Mouse (Mus musculus) adrenal gland, adult 18-20 months (tissue): ENCODE measurements around the gene Ppp1r1a. TPM values are rescaled to one million over a fixed set of nuclear protein-coding genes. Genes with fewer than 3 reads are reported as not detected.
A peak's percentile ranks its signal among the peaks of the same experiment; 100 is the strongest.

Experiments used
- DNase-seq, 2 experiments: peaks; one replicate each; pipeline ENCODE4 v3.0.0; 2021 to 2022; ENCODE audit warnings: low spot score in 2 of 2
- total RNA-seq, 2 experiments: library from RNA; stranded (reverse); gene quantifications; 1 replicate in 1 of 2; 2 replicates in 1 of 2; pipeline ENCODE4 v1.2.3; 2021

The Ppp1r1a gene
- total RNA-seq, 2 experiments from 2014 or later: 18.1 to 19.8 TPM

DNA sequence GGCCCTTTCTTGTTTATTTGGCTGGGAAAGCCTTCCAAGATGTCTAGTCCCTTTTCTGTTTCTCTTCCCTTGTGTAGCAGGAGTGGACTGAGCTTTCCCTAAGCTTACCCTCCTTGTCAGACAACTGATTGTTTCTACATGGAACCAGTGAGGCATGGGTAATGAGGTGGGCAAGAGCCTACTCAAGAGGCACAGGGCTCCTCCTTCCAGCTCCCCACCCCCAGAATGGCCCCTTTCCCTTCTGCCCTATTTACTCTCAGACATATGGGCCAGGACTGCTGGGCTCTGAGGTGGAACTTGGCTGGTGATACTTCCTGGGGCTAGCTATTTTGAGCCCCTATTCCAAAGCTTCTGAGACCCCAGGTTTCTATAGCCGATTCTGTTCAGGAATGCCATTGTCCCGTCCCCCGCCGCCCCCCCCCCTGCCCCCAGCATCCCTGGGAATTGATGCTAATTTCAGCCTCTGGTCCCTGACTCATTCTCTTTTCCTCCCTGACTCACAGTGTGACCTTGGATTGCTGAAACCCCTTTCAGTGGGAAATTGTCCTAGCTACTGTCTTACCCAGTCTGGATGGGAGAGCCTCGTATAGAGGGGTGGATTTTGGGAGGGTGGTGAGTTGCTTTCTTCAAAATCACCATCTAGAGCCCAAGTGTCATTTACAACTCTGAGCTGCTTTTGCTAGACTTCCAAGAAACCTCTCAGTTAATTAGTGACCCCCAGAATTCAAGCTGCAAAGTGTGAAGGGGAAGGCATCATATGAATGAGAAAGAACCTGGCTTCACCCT, 19.0 kb downstream of the Ppp1r1a start:
- no peak for DNase-seq

DNA sequence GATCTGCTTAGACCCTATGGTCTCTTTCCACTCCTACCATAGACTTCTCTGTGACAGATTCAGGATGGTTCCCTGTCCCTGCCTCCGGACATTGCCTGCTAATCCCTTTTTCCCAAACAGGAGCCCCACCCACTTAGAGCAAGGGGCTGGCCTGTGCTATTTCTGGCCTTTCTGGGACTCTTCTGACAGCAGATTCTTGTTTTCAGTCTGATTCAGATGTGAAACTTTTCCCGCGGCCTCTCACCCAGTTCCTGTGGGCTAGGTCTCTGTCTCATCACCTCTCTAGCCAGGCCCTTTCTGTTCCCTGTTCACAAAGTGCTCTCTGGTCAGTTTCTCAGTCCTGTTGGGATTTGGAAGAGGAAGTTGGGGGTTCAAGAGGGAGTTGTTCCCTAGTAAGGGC, 22.9 kb downstream of the Ppp1r1a start:
- DNase-seq: no peak

DNA sequence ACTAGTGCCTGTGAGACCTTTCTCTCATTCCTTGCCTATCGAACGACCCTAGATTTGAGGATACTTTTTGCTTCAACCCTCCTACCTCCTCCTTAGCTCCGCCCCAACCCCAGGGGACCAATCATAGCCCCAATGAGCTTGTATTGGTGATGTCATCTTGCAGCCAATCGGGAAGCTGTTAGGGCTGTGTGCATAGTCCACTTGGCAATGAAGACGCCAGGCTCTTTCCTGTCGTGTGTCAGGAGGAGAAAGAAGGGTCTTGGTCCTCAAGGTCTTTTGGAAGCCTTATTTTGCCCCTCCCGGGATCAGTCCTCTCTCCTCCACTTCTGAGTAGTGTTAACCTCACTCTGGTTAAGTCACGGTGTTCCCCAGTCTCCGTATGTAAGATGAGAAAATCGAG, 23.7 kb downstream of the Ppp1r1a start:
- peak in 1 of 2 experiments; percentile 51 for DNase-seq

DNA sequence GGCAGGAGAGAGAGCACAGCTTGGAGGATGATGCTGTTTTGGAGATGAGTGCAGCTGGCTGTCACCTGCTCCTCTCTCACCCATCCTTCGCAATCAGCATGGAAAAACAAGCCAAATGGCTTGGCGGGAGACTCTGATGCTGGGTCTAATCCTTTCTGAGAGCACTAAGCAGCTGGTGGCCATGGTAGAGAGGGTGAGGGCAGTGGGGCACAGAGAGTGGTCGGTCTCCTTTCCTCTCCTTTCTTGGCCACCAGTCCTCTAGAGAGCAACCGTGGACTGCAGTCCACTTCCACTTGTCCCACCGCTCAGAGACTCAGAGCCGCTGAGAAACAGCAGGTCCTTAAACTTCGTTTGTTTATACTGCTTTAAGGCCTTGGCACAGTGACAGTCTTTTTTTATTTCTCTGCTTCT, 24.2 kb downstream of the Ppp1r1a start:
- no peak for DNase-seq

DNA sequence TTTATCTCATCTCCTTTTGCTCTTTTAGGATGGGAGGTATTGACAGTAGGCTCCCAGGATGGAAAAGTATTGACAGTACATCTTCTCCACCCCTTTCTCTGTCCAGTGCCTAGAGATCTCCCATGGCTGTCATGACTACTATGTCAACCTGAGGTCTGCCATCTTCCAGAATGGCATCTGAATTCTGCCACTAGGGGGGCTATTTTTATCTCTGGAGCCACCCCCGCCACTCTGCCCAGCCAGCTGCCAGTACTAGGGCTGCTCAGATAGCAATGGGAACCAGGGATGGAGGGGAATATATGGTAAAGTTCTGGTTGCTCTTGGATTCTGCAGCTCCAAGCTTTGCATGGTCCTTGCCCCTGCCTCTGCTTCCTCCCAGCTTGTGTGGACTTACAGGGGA, 26.2 kb downstream of the Ppp1r1a start:
- DNase-seq: no peak

DNA sequence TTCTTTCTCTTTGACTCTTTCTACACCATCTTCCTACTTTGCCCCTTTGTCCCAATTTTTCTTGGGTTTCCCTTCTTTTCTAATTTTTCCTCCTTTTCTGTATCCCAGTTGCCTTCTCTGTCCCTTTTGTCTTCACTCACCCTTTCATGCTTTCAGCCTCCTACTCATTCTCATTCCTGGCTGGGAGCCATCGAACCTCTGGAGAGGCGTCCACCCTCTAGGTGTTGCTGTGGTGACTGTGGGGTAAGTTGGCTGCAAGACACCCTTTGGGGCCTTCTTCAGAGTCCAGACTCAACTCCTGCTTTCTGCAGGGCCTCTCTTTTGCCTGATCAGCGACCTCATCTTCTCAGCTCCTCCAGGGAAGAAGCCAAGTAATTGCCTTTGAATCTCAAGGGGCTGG, 28.5 kb downstream of the Ppp1r1a start:
- no peak for DNase-seq

DNA sequence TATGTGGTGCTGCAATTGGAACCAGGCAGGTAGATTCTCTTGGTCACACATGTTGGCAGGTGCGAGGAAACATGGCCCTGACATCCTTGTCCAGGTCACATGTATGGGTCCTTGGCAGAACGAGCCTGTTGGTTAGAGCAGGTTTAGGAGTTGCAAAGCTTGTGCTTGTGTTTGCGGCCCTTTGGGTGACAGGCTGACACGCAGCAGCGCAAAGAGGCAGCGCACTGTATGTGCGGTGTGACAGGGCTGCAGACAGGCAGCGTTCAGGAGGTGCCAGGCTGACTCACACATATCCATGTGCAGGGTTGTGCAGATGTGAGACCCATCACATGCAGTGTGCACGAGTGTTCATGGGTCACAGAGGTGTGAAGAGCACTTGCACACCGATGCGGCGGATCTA, 34.1 kb downstream of the Ppp1r1a start:
- DNase-seq: no peak

DNA sequence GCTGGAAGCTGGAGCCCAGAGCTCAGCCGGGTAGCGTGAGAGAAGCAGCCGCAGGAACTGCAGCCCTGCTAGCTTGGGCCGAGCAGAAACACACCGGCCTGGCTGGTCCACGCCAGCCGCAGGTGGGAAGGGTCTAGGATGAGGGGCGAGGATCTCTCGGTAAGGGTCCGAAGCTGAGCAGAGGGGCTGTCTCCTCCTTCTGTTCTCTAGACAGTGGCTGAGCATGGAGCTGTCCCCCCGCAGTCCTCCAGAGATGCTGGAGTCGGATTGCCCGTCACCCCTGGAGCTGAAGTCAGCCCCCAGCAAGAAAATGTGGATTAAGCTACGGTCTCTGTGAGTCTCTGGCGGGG, 34.6 kb downstream of the Ppp1r1a start:
- DNase-seq: no peak

DNA sequence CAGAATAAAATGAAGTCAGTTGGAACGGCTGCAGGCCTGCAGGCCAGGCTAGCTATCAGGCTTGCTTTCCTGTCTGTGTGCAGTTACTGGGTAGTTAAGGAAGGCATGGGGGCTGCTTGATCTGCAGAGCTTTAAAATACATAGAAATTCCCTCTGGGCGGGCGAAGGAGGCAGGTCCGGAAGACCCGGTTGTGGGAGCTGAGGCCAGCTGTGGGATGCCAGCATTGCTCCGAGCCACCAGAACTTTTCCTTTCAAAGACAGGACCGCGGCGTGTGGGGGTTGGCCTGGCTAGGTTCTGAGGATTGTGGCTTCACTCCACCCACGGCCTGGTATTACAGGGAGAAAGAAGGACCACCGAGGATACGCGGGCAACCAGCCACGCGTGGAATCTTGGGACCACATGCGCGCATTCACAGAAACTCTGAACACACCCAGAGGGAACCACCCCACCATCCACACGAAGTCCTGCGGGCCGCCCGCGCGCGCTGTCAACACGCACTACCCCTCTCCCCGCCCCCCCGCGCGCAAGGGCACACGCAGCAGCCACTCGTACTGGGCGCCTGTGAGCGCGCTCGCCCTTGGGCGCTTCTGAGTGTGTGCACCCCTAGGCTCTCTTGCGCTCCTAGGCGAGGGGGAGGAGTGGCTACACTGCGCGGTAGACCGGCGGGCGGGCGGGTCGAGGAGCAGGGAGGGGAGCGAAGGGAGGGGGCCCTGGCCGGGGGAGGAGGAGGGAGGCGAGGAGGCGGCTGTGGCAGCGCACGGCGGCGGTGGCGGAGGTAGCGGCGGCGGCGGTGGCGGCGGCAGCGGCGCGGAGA, 35.2 kb downstream of the Ppp1r1a start, which contains the start of gene Pde1b:
Gene Pde1b, plus strand, starts transcription at position 600 of the 816 bp plus-strand sequence.
- DNase-seq: peak; percentile 60 to 62

DNA sequence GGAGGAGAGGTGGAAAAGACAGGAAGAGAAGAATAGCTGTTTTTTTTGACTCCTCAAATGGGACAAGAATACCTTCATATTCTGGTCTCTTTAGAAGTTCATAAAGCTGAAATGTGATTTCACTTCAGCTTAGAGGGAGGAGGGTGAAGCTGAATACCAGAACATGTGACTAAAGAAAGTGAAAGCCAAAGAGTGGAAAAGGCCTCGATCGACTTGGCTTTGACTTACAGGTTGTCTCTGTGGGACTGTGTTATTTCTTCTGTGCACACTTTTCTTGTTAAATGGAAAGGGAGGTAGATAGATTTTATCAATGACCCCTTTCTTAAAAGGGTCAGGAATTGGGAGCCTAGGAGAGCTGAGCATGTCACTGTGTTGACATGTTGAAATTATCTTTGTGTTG, 36.6 kb downstream of the Ppp1r1a start:
- DNase-seq: no peak

DNA sequence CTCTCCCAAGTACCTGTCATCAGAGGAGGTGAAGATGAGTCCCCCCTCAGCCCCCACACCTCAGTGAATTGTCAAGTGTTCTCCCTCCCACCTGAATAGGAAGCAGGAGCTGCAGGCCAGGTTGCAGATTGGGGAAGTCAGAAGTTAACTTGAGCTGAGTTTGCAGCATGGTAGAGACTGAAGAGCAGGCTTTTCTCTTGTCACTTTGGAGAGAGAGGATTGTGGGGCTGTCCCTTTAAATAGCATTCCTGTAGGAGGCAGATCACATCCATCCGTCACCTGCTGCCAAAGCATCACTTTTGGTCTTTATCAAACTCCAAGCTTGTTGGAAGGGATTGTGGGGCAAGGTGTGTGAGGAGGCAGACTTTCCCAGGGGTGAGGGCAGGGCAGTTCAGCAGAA, 37.1 kb downstream of the Ppp1r1a start:
- DNase-seq: no peak

DNA sequence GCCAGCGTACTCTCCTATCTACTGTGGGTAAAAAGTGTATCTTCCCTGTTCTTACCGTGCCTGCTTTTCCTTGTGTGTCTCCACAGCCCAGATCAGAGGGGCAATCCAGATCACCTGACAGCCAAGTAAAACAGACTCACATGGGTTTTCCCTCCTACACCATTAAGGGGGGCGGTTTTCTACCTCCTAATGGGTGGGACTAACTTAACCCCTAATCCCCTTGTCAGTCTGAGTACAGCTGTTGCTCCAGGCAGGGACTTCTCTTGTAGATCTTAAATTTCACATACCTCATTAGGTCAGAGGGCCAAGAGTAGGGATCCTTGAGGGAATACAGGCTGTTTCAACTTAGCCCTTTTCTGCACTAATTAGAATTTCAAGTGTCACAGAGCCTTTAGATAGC, 39.6 kb downstream of the Ppp1r1a start:
- no peak for DNase-seq

DNA sequence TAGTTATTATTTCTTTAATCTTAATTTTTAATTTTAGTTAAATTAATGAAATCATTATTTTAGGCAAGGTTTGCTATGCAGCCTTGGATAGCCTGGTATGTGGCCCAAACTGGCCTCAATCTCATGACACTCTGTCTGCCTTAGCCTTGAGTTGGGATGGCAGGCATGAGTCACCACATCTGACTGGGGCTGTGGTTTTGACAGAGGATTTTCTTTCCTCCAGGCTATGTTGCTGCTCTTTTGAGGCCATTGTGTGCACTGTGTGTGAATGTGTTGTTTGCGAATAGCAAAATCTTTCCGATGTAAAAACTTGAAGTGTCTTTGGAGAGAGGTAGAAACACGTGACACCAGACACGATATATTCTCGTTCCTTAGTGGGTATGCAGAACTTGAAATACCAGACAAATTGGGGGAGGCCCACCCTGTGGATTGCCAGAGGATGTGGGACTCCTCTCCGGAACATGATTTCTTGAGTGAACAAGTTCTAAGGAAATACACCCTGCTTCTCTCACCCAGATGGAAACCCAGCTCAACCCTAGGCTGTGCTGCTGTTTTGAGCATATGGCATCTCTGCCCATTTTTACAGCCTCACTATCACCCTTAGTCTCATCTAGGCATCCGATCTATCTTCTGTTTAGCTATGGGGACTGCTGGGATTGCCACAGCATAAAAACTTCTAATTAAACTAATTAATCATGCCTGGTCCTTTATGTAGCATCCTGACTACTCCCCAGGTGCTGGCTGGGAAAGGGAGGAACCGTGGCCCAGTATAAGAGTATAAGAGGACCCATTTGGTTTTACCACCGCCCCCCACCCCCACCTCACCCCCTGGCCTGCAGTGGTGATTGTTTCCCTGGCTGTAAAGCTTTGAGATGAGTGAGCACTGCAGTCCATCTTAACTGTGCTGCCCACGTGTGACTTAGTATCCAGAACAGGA, 41.3 kb downstream of the Ppp1r1a start:
- DNase-seq: peak in 1 of 2 experiments; percentile 51

DNA sequence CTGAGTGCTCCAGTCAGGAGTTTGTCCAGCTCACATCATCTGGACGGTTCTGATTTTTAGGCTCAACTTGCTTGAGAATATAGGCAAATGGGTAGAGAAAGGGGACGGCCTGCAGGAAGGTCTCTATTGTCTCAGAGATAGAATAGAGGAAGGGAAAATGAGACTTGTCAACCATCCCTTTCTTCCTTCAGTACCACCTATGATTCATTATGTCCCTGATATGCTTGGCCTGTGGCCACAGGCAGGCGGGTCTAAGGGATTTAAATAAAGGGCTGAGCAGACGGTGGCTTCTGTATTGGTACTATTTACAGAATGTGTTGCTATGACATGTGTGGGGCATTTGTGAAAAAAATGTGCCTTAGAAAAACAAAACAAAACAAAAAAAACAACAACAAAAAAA, 49.5 kb downstream of the Ppp1r1a start:
- no peak for DNase-seq

DNA sequence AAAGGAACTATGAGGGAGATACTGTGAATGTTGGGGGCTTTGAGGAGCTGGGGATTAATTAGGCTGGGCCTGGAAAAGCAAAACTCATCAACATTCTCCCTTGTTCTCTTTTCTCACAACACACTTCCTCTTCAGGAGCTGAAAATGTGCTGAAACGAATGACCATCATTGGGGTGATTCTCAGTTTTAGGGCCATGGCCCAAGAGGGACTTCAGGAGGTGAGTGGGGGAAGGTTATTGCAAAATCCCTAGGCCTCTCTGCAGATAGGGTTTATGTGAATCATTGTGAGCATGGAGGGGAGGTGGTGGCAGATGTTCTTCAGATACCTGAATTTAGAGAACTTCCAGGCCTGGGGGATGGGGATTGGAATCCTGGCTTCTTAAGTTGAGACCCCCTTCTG, 51.1 kb downstream of the Ppp1r1a start:
- no peak for DNase-seq

DNA sequence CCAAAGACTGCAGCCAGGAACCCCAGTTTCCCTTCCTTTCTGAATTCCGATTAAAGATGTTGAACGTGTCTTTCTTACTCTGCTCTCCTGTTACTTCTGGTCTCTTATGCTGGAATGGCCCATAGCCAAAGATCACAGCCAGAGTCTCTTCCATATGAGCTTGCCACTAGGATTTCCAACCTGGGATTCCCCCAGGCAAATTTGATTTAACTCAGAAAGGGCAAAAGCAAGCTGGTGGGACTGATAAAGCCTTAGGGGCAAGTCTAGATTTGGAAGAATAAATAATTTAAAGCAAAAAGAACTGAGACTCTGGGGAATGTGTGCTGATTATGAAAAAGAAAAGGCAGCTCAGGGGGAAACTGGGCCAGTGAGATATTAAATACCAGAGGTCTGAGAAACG, 52.7 kb downstream of the Ppp1r1a start:
- no peak for DNase-seq

DNA sequence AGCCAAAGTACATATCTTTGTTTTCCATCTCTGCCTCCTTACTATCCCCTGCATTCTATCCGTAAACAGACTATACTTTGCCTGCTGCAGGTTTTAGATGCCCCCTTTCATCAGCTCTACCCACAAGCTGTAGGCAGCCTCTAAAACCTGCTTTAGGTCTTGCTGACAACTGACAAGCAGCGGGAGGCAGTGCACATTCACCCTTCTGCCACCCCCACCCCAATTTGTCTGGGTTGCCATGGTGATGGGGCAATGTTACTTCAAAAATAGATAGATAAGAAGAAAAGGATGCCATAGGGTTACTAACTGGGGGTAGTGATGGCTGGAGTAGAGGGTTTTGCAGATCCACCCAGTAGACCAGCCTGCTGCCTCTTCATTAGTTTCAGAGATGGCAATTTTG, 53.3 kb downstream of the Ppp1r1a start:
- DNase-seq: no peak

DNA sequence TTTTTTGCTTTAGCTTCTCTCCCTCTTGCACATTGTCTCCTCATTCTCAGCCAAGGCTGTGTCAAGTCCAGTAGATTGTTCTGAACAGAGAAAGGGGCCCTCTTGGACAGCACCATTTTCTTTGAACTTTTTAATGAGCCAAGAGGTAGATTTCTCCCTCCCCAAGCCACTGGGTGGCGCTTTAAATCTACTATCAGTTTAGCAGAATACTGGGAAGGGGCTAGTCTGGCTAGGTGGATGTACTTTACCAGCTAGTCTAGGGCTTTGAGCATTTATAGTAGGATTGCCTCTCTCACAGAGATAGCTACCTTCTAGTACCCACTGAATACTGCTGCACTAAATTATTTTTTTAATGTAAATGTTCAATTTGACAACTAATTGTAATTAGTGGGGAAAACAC, 55.3 kb downstream of the Ppp1r1a start:
- DNase-seq: peak in 1 of 2 experiments; percentile 16
